Mouse (Mus musculus) layer of hippocampus, adult 9-11 months (tissue): ENCODE data around the gene Itgb4.

Source experiments
- DNase-seq: peaks from one replicate; pipeline ENCODE4 v3.0.0; 2022

Itgb4 gene

GRCm38 (mm10) chr11:115970006-115970673 lies 4.4 kb upstream of the Itgb4 start:
- DNase-seq = no peak

- no peak for DNase-seq
These were observed 3.5 kb upstream of the Itgb4 start for GRCm38 (mm10) chr11:115971016-115971415.

- no peak for DNase-seq
These were observed 543 bp downstream of the Itgb4 start for GRCm38 (mm10) chr11:115975083-115975420.

- no peak for DNase-seq
These were observed 1.0 kb downstream of the Itgb4 start for GRCm38 (mm10) chr11:115975544-115975943.

GRCm38 (mm10) chr11:115982472-115982871 lies 8.0 kb downstream of the Itgb4 start:
- no peak for DNase-seq

GRCm38 (mm10) chr11:115983291-115983690 lies 8.8 kb downstream of the Itgb4 start:
- DNase-seq = no peak

- no peak for DNase-seq
These were observed 15.2 kb downstream of the Itgb4 start for GRCm38 (mm10) chr11:115989686-115990085.

GRCm38 (mm10) chr11:115992098-115992497 lies 17.6 kb downstream of the Itgb4 start:
- DNase-seq = peak; percentile 78

GRCm38 (mm10) chr11:115995256-115995655 lies 20.7 kb downstream of the Itgb4 start:
- no peak for DNase-seq

- no peak for DNase-seq
These were observed 22.5 kb downstream of the Itgb4 start for GRCm38 (mm10) chr11:115997047-115997446.

GRCm38 (mm10) chr11:115997662-115998061 lies 23.2 kb downstream of the Itgb4 start:
- no peak for DNase-seq

GRCm38 (mm10) chr11:115999027-115999426 lies 24.5 kb downstream of the Itgb4 start:
- DNase-seq = no peak

GRCm38 (mm10) chr11:115999538-116000143 lies 25.1 kb downstream of the Itgb4 start:
- peak; percentile 60 for DNase-seq

GRCm38 (mm10) chr11:116000607-116001006 lies 26.1 kb downstream of the Itgb4 start:
- DNase-seq = no peak

GRCm38 (mm10) chr11:116001725-116002124 lies 27.2 kb downstream of the Itgb4 start:
- DNase-seq = no peak

- no peak for DNase-seq
These were observed 28.4 kb downstream of the Itgb4 start for GRCm38 (mm10) chr11:116002894-116003293.

GRCm38 (mm10) chr11:116004186-116004823 lies 29.8 kb downstream of the Itgb4 start:
- DNase-seq = no peak

- DNase-seq = peak; percentile 45
These were observed 30.6 kb downstream of the Itgb4 start for GRCm38 (mm10) chr11:116004840-116005700.

GRCm38 (mm10) chr11:116005701-116006419 lies 31.4 kb downstream of the Itgb4 start:
- DNase-seq = no peak

GRCm38 (mm10) chr11:116007095-116007850 lies 32.8 kb downstream of the Itgb4 start:
- DNase-seq = no peak

- DNase-seq = no peak
These were observed 33.9 kb downstream of the Itgb4 start for GRCm38 (mm10) chr11:116008411-116008810.

- DNase-seq = no peak
These were observed 34.4 kb downstream of the Itgb4 start for GRCm38 (mm10) chr11:116008832-116009375.
